Mouse (Mus musculus): ENCODE measurements around the gene Dnase1l2. TPM values are rescaled to one million over a fixed set of nuclear protein-coding genes. Genes with fewer than 3 reads are reported as not detected.

Gene Dnase1l2
- polyA plus RNA-seq, 1 experiment from 2014 or later, result 7.2 TPM

DNA sequence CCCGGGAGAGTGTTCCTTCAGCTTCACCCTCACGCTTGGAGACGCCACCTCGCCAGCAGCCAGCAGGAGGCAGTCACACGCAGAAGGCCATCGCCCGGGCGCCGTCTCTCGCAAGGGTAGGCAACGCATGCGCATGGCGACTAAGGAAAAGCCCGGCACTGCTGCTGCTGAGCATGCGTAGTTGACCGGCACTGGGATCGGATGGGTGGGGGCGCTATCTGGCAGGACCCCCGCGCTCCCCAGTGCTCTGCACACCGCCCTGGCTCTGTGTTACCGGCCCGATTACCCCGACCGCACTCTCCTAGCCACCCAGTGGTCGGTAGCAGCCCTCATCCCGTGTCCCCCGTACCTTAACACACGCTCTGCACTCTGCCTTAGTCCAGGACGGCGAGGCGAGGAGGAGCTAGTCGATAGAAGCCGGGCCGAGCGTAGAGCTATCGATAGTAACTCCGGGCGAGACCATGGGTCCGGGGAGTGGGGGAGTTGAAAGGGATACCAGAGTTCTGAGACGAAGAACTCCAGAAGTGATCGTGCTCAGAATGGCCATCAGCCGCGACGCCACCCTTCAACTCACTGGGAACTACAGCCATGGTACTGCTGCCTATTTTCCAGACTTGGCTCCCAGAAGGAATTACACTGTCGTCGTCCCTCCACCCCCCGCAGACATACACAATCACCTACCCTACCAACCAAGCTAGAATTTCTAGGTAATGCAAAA lies 35.9 kb upstream of the Dnase1l2 start, which contains the start of gene Mlst8:
Gene Mlst8 (minus strand): TSS at position 416 of the 718 bp plus-strand sequence.
- ATAC-seq (ENCODE audit: low FRiP score, low read depth), result peak; percentile 94
- H3K27ac ChIP-seq (replicated peaks), result peak within 1 kb of the TSS; percentile 99
- WGBS, result under 1% methylated on average over 48 of the region's 48 CpGs

DNA sequence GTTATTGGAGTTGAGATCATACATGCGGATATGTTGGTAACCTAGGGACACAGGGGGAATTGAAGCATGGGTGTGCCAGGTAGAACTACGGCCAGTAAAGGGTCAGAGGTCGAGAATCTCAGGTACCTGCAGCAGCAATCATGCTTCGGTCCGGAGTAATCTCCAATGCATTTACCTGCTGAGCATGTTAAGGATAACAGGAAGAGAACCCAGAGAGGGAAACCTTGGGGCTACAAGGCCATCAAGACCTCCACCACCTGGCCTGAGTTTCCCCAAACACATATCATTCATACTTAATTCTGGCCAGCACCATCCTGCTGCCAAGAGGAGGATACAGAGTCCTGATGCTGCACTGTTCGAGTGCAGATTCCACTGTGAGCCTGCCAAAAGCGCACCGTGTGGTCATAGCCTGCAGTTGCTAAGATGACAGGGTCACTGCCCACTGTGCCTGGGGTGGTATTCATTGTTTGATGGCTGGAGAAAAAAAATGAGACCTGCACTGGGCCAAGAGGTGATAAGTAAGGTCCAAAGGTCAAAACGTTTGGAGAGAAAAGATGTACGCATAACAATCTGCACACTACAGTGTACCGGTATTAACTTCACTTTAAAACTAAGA lies 35.2 kb upstream of the Dnase1l2 start:
- Histone ChIP-seq H3K4me3 (peak overlapping the region; percentile 86), H3K9me3 (no peaks in the 10 kb centered on the region), H3K9ac (peak overlapping the region; percentile 86), H3K4me2 (peak overlapping the region; percentile 58), H3K36me3 (peaks cover 30% of the 10 kb centered on the region), H3K27ac (replicated peaks) (peak overlapping the region; percentile 99; the same call in 1 of the 2 replicates), H3K27me3 (no peaks in the 10 kb centered on the region), H3K4me1 (replicated peaks) (peaks cover 30% of the 10 kb centered on the region)
- 48% methylated on average over 11 of the region's 11 CpGs for WGBS
- ATAC-seq (ENCODE audit: low FRiP score, low read depth), result peak; percentile 21; the same call in 1 of the 2 replicates

More for the DNA sequence above, 35.9 kb upstream of the Dnase1l2 start, which contains the start of gene Mlst8:
- H3K9me3 ChIP-seq, result no peaks in the 10 kb centered on the region
- H3K4me3 ChIP-seq, result peak within 1 kb of the TSS; percentile 86
- peaks cover 30% of the 10 kb centered on the region for H3K36me3 ChIP-seq
- H3K27me3 ChIP-seq, result no peaks in the 10 kb centered on the region
- peaks cover 28% of the 10 kb centered on the region for H3K4me1 ChIP-seq (replicated peaks)
- H3K4me2 ChIP-seq, result peak within 1 kb of the TSS; percentile 58
- H3K9ac ChIP-seq, result peak within 1 kb of the TSS; percentile 86

DNA sequence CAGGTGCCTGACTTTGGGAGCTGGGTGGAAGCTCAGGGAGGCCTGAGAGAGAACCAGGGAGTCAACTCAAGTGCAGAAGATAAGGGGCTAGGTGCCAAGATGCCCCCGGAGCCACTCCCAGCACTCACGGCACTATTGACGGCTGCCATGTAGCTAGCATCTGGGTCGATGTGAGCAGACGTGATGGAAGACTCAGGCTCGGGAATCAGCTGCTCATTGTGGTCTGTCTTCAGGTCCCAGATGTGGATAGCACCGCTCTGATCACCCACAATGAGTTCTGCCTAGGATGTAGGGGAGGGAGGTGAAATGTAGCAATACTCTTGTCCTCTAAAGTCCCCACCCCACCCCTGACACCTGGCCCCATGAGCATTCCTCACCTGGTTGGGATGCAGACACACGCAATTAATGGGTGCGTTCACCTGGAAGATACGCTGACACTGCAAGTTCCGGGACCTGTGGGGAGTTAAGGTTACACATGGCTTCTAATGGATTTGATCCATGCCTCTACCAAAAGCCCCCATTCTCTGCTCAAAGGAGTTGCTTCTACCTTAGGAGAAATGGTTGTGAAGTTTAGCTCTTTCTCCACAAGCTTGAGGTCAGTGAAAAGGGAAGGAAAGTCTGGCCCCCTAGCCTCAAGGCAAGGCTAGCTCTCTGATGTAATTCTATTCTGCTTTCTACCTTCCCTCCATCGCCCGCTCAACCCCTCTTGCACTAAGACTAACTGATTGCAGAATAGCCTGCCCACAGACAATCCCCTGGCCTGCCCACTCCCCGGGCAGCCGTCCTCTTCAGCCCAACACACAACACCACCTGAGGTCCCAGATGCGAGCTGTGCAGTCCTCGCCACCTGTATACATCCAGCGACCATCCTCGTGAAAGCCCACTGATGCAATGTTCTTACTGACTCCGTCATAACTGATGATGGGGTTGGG lies 34.4 kb upstream of the Dnase1l2 start:
- no peak for ATAC-seq (ENCODE audit: low FRiP score, low read depth)
- WGBS, result 92% methylated on average over 20 of the region's 20 CpGs

DNA sequence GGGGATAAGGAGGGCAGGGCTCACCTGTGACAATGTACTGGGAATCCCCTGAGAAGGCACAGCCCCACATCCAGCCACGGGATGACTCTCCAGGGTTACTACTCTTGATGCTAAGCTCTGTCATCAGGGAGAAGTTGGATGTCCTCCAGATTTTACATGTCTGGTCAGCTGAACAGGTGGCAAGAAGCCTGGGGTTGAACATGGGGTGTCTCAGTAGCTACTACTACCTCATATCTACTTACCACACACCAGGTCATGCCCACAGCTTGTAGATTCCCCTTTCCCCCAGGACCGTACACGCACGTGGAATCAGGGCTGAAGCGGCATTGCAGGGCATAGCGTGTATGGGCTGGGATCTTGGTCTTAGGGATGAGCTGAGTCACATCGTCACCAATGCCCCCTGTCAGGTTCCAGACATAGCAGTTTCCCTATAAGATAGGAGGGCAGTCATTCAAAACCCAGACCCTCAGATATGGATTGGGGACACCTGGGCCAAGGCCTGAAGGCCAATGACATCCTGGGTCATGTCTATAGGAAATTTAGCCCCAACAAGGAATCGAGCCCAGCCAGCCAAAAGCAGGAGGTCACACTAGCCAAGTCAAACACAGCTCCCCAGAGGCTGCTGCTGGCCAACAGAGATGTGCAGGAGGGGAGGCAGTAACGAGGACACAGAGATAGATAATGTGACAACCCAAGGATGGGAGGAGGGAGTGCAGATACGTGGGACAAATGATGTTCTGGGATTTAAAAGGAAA lies 33.3 kb upstream of the Dnase1l2 start:
- no peak overlapping the region for H3K27ac ChIP-seq (replicated peaks)
- H3K4me2 ChIP-seq, result no peak overlapping the region
- no peaks in the 10 kb centered on the region for H3K27me3 ChIP-seq
- H3K4me1 ChIP-seq (replicated peaks), result peaks cover 49% of the 10 kb centered on the region
- H3K4me3 ChIP-seq, result no peak overlapping the region
- H3K9ac ChIP-seq, result no peak overlapping the region
- H3K36me3 ChIP-seq, result peaks cover 30% of the 10 kb centered on the region
- 92% methylated on average over 10 of the region's 10 CpGs for WGBS
- no peaks in the 10 kb centered on the region for H3K9me3 ChIP-seq
- ATAC-seq (ENCODE audit: low FRiP score, low read depth), result no peak

More for the DNA sequence above, 34.4 kb upstream of the Dnase1l2 start:
- Histone ChIP-seq H3K9ac (peak overlapping the region; percentile 86; the same call in 1 of the 2 replicates), H3K4me2 (peak overlapping the region; percentile 58), H3K27ac (replicated peaks) (no peak overlapping the region), H3K36me3 (peaks cover 30% of the 10 kb centered on the region), H3K9me3 (no peaks in the 10 kb centered on the region), H3K27me3 (no peaks in the 10 kb centered on the region), H3K4me1 (replicated peaks) (peaks cover 38% of the 10 kb centered on the region), H3K4me3 (peak overlapping the region; percentile 86; the same call in 1 of the 2 replicates)

DNA sequence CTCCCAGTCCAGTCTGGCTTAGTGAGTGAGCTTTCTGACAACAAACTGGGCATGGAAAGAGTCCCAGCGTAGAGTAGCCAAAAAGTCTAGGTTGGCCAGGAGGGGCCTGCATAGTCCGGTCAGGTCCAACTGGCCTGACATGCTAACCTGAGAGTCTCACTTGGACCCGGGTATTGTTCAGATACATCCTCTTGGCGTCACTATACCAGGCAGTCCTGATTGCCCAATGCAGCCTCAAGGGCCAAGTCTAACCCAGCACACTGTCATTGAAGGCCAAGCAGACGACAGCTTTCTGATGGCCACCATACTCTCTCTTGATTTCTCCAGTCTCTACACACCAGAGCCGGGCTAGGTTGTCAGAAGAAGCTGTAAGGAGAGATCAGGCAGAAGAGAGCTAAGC lies 32.7 kb upstream of the Dnase1l2 start:
- Histone ChIP-seq H3K27me3 (no peaks in the 10 kb centered on the region), H3K9me3 (no peaks in the 10 kb centered on the region), H3K4me1 (replicated peaks) (peaks cover 54% of the 10 kb centered on the region), H3K36me3 (peaks cover 30% of the 10 kb centered on the region), H3K4me3 (no peak overlapping the region), H3K4me2 (no peak overlapping the region), H3K9ac (no peak overlapping the region), H3K27ac (replicated peaks) (no peak overlapping the region)
- ATAC-seq (ENCODE audit: low FRiP score, low read depth), result no peak
- 93% methylated on average over 6 of the region's 6 CpGs for WGBS

DNA sequence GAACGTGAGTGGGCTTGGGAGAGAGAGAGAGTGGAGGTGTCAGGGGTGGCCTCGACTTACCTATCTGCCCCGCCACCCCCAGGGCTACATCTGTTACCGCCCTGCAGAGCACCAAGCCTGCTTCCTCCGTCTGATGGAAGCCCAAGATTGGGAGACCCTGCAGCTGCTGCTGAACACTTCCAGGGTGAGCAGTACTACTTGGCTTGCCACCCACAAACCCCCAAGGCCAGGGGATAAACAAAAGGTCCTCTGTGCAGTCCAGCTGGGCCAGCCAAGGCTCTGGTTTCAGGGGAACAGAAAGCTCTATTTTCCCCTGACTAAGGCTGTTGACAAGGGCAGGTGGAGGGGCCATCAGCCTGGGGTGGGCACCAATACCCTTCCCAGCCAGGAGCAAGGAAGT lies 31.7 kb upstream of the Dnase1l2 start:
- peaks cover 45% of the 10 kb centered on the region for H3K4me1 ChIP-seq (replicated peaks)
- no peaks in the 10 kb centered on the region for H3K27me3 ChIP-seq
- H3K9me3 ChIP-seq, result no peaks in the 10 kb centered on the region
- no peak overlapping the region for H3K27ac ChIP-seq (replicated peaks)
- peaks cover 30% of the 10 kb centered on the region for H3K36me3 ChIP-seq
- H3K9ac ChIP-seq, result no peak overlapping the region
- H3K4me2 ChIP-seq, result no peak overlapping the region
- H3K4me3 ChIP-seq, result no peak overlapping the region
- WGBS, result 77% methylated on average over 5 of the region's 5 CpGs
- ATAC-seq (ENCODE audit: low FRiP score, low read depth), result no peak

DNA sequence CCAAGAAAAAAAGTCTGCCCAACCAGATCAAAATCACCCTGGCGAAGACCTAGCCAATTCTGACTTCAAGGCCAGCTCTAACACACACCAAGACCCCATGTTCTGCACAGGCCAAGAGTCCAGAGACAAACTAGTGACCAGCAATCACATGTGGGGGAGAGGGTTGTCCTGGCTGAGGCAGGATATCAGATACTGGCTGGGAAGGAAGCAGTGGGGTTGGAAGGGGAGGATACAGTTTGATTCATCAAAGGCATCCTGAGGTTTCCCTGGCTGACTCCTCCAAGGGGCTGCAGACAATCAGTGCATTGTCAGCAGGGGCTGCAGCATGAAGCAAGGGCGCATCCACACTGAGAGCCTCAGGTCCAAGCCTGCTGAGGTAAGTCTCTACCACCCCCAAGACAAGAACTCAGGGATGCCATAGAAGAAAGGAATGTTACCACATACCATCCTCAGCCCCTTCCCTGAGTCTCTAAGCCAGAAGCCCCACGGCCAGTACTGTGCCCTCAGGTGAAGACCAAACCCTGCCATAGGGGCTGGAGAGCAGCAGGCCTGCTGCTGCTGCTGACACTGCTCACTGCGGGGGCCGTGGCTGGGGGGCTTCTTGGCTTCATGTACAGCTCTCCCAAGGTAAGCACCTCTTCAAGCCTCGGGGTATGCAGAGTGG lies 30.8 kb upstream of the Dnase1l2 start, which contains the start of gene Bricd5:
Gene Bricd5 (plus strand): TSS at position 273 of the 664 bp plus-strand sequence.
- WGBS, result 79% methylated on average over 6 of the region's 6 CpGs
- no peak within 1 kb of the TSS for H3K9ac ChIP-seq
- 0 out of 2 replicates have a peak within 1 kb of the TSS, but pooled peaks have one; percentile 25 for H3K27ac ChIP-seq (replicated peaks)
- H3K4me2 ChIP-seq, result peak within 1 kb of the TSS; percentile 94
- ATAC-seq (ENCODE audit: low FRiP score, low read depth), result no peak
- H3K4me3 ChIP-seq, result peak within 1 kb of the TSS; percentile 1; the same call in 1 of the 2 replicates
- no peaks in the 10 kb centered on the region for H3K9me3 ChIP-seq
- no peaks in the 10 kb centered on the region for H3K27me3 ChIP-seq
- peaks cover 45% of the 10 kb centered on the region for H3K4me1 ChIP-seq (replicated peaks)
- H3K36me3 ChIP-seq, result peaks cover 30% of the 10 kb centered on the region

DNA sequence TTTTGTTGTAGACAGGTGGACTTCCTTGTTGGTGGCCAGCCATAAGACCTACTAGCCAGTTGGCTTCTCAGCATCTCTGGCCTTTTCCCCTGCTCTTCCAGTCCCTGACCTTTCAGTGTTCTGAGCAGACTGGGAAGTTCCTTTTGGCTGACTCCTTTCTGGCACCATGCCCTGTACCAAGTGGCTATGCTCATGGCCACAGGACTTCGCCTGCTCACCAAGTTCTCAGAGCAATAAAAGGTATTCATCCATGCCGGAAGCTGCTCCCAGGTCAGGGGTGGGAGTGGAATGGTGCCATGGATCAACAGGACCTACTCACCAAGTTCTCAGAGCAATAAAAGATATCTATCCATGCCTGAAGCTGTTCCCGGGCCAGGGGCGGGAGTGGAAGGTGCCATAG lies 29.6 kb upstream of the Dnase1l2 start:
- Histone ChIP-seq H3K36me3 (peaks cover 30% of the 10 kb centered on the region), H3K27ac (replicated peaks) (no peak overlapping the region), H3K27me3 (no peaks in the 10 kb centered on the region), H3K9ac (no peak overlapping the region), H3K9me3 (no peaks in the 10 kb centered on the region), H3K4me3 (peak overlapping the region; percentile 1; the same call in 1 of the 2 replicates), H3K4me2 (peak overlapping the region; percentile 94), H3K4me1 (replicated peaks) (peaks cover 36% of the 10 kb centered on the region)
- ATAC-seq (ENCODE audit: low FRiP score, low read depth), result no peak
- 81% methylated on average over 4 of the region's 4 CpGs for WGBS

DNA sequence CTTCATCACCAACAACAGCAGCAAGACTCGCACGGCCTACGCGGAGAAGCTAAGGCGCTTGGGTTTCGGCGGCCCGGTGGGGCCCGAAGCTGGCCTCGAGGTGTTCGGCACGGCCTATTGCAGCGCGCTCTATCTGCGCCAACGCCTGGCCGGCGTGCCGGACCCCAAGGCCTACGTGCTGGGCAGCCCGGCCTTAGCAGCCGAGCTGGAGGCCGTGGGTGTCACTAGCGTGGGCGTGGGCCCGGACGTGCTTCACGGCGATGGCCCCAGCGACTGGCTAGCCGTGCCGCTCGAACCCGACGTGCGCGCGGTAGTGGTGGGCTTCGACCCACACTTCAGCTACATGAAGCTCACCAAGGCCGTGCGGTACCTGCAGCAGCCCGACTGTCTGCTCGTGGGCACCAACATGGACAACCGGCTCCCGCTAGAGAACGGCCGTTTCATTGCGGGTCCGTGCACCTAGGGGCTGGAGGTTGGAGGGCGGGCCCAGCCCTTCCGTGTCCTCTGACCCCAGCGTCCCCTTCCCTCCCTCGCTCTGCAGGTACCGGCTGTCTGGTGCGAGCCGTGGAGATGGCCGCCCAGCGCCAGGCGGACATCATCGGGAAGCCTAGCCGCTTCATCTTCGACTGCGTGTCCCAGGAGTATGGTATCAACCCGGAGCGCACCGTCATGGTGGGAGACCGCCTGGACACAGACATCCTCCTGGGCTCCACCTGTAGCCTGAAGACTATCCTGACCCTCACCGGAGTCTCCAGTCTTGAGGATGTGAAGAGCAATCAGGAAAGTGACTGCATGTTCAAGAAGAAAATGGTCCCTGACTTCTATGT lies 28.0 kb upstream of the Dnase1l2 start:
- Histone ChIP-seq H3K9ac (peak overlapping the region; percentile 88), H3K27ac (replicated peaks) (peak overlapping the region; percentile 92), H3K36me3 (peaks cover 19% of the 10 kb centered on the region), H3K4me1 (replicated peaks) (peaks cover 35% of the 10 kb centered on the region), H3K4me2 (peak overlapping the region; percentile 94), H3K9me3 (no peaks in the 10 kb centered on the region), H3K27me3 (no peaks in the 10 kb centered on the region), H3K4me3 (peak overlapping the region; percentile 89)
- under 1% methylated on average over 68 of the region's 68 CpGs for WGBS
- peak; percentile 7; the same call in 1 of the 2 replicates for ATAC-seq (ENCODE audit: low FRiP score, low read depth)
